Comparison of ENCODE assay signal across 19 mouse cellular contexts in the genomic region with DNA sequence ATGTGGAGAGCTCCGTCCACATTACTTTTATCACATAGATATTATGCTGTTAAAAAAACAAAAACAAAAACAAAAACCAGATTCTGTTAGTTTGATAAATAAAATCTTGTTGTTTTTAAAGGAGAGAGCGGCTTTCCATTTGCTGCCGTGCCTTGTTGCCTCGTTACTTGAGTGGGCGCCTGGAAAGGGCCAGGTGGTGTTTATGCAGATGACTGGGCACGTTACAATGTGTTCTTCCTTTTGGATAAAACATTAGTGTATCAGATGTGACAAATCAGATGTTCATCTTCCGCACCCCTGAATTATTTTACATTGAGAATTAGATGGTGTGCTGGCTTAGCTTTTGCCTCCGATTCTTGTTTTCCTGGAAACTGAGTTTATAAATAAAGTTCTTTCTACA. TPM values are rescaled to one million over a fixed set of nuclear protein-coding genes. Genes with fewer than 3 reads are reported as not detected.
DNase-seq lines count a peak whose midpoint lies in the region; ATAC-seq and TF ChIP-seq lines count a peak whose summit lies in the region.
"Had no signal": no experiment of that assay in that cellular context is flagged by ENCODE, and none has a peak within 500 bp of the region (broad histone marks: within the 10 kb centered on the region; RNA-seq: fewer than 3 reads in every experiment).

No protein-coding gene starts in this region.

- H3K36me3 ChIP-seq in hindbrain, embryonic 14.5 days (replicated peaks; ENCODE audit: control insufficient read depth, insufficient read depth) = no peaks in the 10 kb centered on the region
- no peaks in the 10 kb centered on the region for H3K36me3 ChIP-seq in hindbrain, embryonic 12.5 days
- H3K36me3 ChIP-seq in intestine, postnatal 0 days (ENCODE audit: control insufficient read depth, insufficient read depth) = no peaks in the 10 kb centered on the region
- H3K36me3 ChIP-seq: G1E; liver, embryonic 12.5 days had no signal

- WGBS in hindbrain, embryonic 14.5 days = 64% methylated on average over 8 of the region's 8 CpGs
- WGBS in hindbrain, embryonic 12.5 days = 77% methylated on average over 8 of the region's 8 CpGs
- WGBS in intestine, postnatal 0 days = 85% methylated on average over 8 of the region's 8 CpGs

- no peaks in the 10 kb centered on the region for H3K9me3 ChIP-seq in hindbrain, embryonic 14.5 days (ENCODE audit: control insufficient read depth, low read length)
- no peaks in the 10 kb centered on the region for H3K9me3 ChIP-seq in hindbrain, embryonic 12.5 days (replicated peaks)
- H3K9me3 ChIP-seq in intestine, postnatal 0 days (ENCODE audit: control insufficient read depth) = no peaks in the 10 kb centered on the region
- H3K9me3 ChIP-seq: liver, embryonic 12.5 days had no signal

- no peak for TF ChIP-seq CTCF in intestine, postnatal 0 days (IDR thresholded peaks at IDR 0.05; ENCODE audit: low read depth)

- 0 out of 2 replicates have a peak overlapping the region, but pooled peaks have one; percentile 1 for H3K27ac ChIP-seq in hindbrain, embryonic 14.5 days
- no peak overlapping the region for H3K27ac ChIP-seq in hindbrain, embryonic 12.5 days
- no peak overlapping the region for H3K27ac ChIP-seq in intestine, postnatal 0 days (ENCODE audit: low read depth, low read length)
- H3K27ac ChIP-seq: gastrocnemius, adult 2 months; heart, adult 2 months; liver, embryonic 12.5 days had no signal

- no peaks in the 10 kb centered on the region for H3K4me1 ChIP-seq in hindbrain, embryonic 14.5 days (replicated peaks; ENCODE audit: control insufficient read depth, insufficient read depth, low read length)
- H3K4me1 ChIP-seq in hindbrain, embryonic 12.5 days = no peaks in the 10 kb centered on the region
- H3K4me1 ChIP-seq in intestine, postnatal 0 days (replicated peaks; ENCODE audit: control insufficient read depth, insufficient read depth, low read length) = no peaks in the 10 kb centered on the region
- H3K4me1 ChIP-seq: liver, embryonic 12.5 days had no signal

- no peaks in the 10 kb centered on the region for H3K27me3 ChIP-seq in hindbrain, embryonic 14.5 days (ENCODE audit: control insufficient read depth, insufficient read depth, low read length)
- H3K27me3 ChIP-seq in hindbrain, embryonic 12.5 days = 0 out of 2 replicates have a peak, but pooled peaks cover 3% of the 10 kb centered on the region
- H3K27me3 ChIP-seq in intestine, postnatal 0 days (replicated peaks; ENCODE audit: control insufficient read depth, insufficient read depth, low read length) = no peaks in the 10 kb centered on the region
- H3K27me3 ChIP-seq: liver, embryonic 12.5 days had no signal

- 0 out of 2 replicates have a peak overlapping the region, but pooled peaks have one; percentile 12 for H3K4me2 ChIP-seq in hindbrain, embryonic 14.5 days (replicated peaks)
- no peak overlapping the region for H3K4me2 ChIP-seq in hindbrain, embryonic 12.5 days (replicated peaks)
- H3K4me2 ChIP-seq in intestine, postnatal 0 days (replicated peaks; ENCODE audit: low read depth) = no peak overlapping the region
- H3K4me2 ChIP-seq: liver, embryonic 12.5 days had no signal

- no peak overlapping the region for H3K4me3 ChIP-seq in hindbrain, embryonic 14.5 days (replicated peaks; ENCODE audit: low read length)
- H3K4me3 ChIP-seq in hindbrain, embryonic 12.5 days = no peak overlapping the region
- H3K4me3 ChIP-seq in intestine, postnatal 0 days (ENCODE audit: low read depth, low read length) = no peak overlapping the region
- H3K4me3 ChIP-seq: erythroblast, embryonic 14.5 days; gastrocnemius, adult 2 months; heart, adult 2 months; liver, embryonic 12.5 days had no signal

- H3K9ac ChIP-seq in hindbrain, embryonic 14.5 days = no peak overlapping the region
- H3K9ac ChIP-seq in hindbrain, embryonic 12.5 days = no peak overlapping the region
- H3K9ac ChIP-seq in intestine, postnatal 0 days (ENCODE audit: low read depth, low read length) = no peak overlapping the region
- H3K9ac ChIP-seq: liver, embryonic 12.5 days had no signal

- peak; percentile 36 for DNase-seq in hindbrain, embryonic 14.5 days (ENCODE audit: low spot score)
- peak; percentile 36 to 50 for DNase-seq in right cerebral cortex, postnatal 10 days (ENCODE audit: low spot score in 2 of 2)
- no peak for DNase-seq in right cerebral cortex, postnatal 4 days
- peak; percentile 13 to 56 for DNase-seq in layer of hippocampus, adult 18-20 months (ENCODE audit: low spot score in 2 of 2)
- DNase-seq in testis, postnatal 14 days (ENCODE audit: low spot score) = no peak
- DNase-seq in liver = no peak
- DNase-seq: embryo, embryonic 11 days; gastrocnemius, adult 2 months; heart, adult 2 months; thymus, adult 2 months had no signal

- no peak for ATAC-seq in hindbrain, embryonic 14.5 days (ENCODE audit: low FRiP score)
- no peak for ATAC-seq in hindbrain, embryonic 12.5 days (ENCODE audit: low FRiP score)
- no peak for ATAC-seq in intestine, postnatal 0 days
- ATAC-seq: liver, embryonic 12.5 days; lung, postnatal 0 days had no signal

RNA-seq across cellular contexts. Expression of a gene that starts 37.1 kb away (rescaled TPM):
- polyA plus RNA-seq in hindbrain, embryonic 14.5 days (2014; fragmentation: Nextera tagmentation; extraction: Ambion mirVana) = 1.1 and 2.3 TPM in 2 replicates
- polyA plus RNA-seq in hindbrain, embryonic 12.5 days (2016; fragmentation: Nextera tagmentation; extraction: Ambion mirVana) = 1.3 and 1.4 TPM in 2 replicates
- total RNA-seq in layer of hippocampus, adult 18-20 months (2021) = under 1 TPM in 1 of 2 experiments, not detected in 1; 0.12 TPM
- polyA plus RNA-seq in intestine, postnatal 0 days (2015; fragmentation: Nextera tagmentation; extraction: Ambion mirVana) = not detected in 2 replicates
- total RNA-seq: G1E; gastrocnemius, adult 2 months; heart, adult 2 months; heart, postnatal 25 days; megakaryocyte-erythroid progenitor cell, adult 5-6 weeks had no signal
- polyA plus RNA-seq: erythroblast, embryonic 14.5 days; G1E; heart, adult 2 months; kidney, embryonic 14.5 days; liver, embryonic 12.5 days; lung, postnatal 0 days; thymus, adult 2 months had no signal

Comparison
In these comparisons a context has a peak if more than half of its experiments do, and no peak if none do; other contexts are left out.
1. DNase-seq: peak in hindbrain, embryonic 14.5 days (single experiment), right cerebral cortex, postnatal 10 days (2 of 2) and layer of hippocampus, adult 18-20 months (2 of 2); none in right cerebral cortex, postnatal 4 days (single experiment), testis, postnatal 14 days (single experiment) and liver (single experiment).